Mouse (Mus musculus): ENCODE results near the gene Cpt1c. TPM values are rescaled to one million over a fixed set of nuclear protein-coding genes. Genes with fewer than 3 reads are reported as not detected.

Gene Cpt1c
- total and polyA plus RNA-seq, 2 experiments from 2014 or later: 49.6 to 73.1 TPM

- no peak overlapping the region for H3K4me2 ChIP-seq (ENCODE audit: low read depth)
- no peaks in the 10 kb centered on the region for H3K9me3 ChIP-seq (ENCODE audit: low read length)
- H3K36me3 ChIP-seq (ENCODE audit: insufficient read depth): peaks cover 67% of the 10 kb centered on the region
- no peaks in the 10 kb centered on the region for H3K27me3 ChIP-seq (ENCODE audit: insufficient read depth, low read length)
- H3K4me3 ChIP-seq (ENCODE audit: low read depth, low read length): no peak overlapping the region
- H3K4me1 ChIP-seq (ENCODE audit: insufficient read depth): no peaks in the 10 kb centered on the region
- DNase-seq (no peak), ATAC-seq (no peak)
- no peak overlapping the region for H3K9ac ChIP-seq
- TF ChIP-seq CTCF (IDR thresholded peaks at IDR 0.05; ENCODE audit: low read depth): no peak
- H3K27ac ChIP-seq (ENCODE audit: low read depth, low read length): no peak overlapping the region
- WGBS: 96% methylated on average over 13 of the region's 13 CpGs
These were observed 9.7 kb downstream of the Cpt1c start for GRCm38 (mm10) chr7:44964990-44965389.

GRCm38 (mm10) chr7:44962831-44963230, 11.8 kb downstream of the Cpt1c start:
- TF ChIP-seq CTCF (IDR thresholded peaks at IDR 0.05; ENCODE audit: low read depth): no peak
- Histone ChIP-seq H3K27me3 (ENCODE audit: insufficient read depth, low read length) (no peaks in the 10 kb centered on the region), H3K4me3 (ENCODE audit: low read depth, low read length) (no peak overlapping the region), H3K4me1 (ENCODE audit: insufficient read depth) (no peaks in the 10 kb centered on the region), H3K9me3 (ENCODE audit: low read length) (no peaks in the 10 kb centered on the region), H3K4me2 (ENCODE audit: low read depth) (no peak overlapping the region), H3K36me3 (ENCODE audit: insufficient read depth) (peaks cover 74% of the 10 kb centered on the region), H3K27ac (ENCODE audit: low read depth, low read length) (no peak overlapping the region), H3K9ac (no peak overlapping the region)
- DNase-seq (no peak), ATAC-seq (no peak)
- WGBS: 89% methylated on average over 5 of the region's 5 CpGs

GRCm38 (mm10) chr7:44962337-44962736, 12.3 kb downstream of the Cpt1c start:
- no peaks in the 10 kb centered on the region for H3K9me3 ChIP-seq (ENCODE audit: low read length)
- no peak overlapping the region for H3K27ac ChIP-seq (ENCODE audit: low read depth, low read length)
- no peak overlapping the region for H3K9ac ChIP-seq
- WGBS: 88% methylated on average over 8 of the region's 8 CpGs
- H3K27me3 ChIP-seq (ENCODE audit: insufficient read depth, low read length): no peaks in the 10 kb centered on the region
- no peak for TF ChIP-seq CTCF (IDR thresholded peaks at IDR 0.05; ENCODE audit: low read depth)
- H3K4me3 ChIP-seq (ENCODE audit: low read depth, low read length): no peak overlapping the region
- no peak for ATAC-seq
- DNase-seq: no peak
- H3K4me2 ChIP-seq (ENCODE audit: low read depth): no peak overlapping the region
- H3K36me3 ChIP-seq (ENCODE audit: insufficient read depth): peaks cover 71% of the 10 kb centered on the region
- H3K4me1 ChIP-seq (ENCODE audit: insufficient read depth): no peaks in the 10 kb centered on the region

- no peak overlapping the region for H3K4me3 ChIP-seq (ENCODE audit: low read depth, low read length)
- H3K4me2 ChIP-seq (ENCODE audit: low read depth): no peak overlapping the region
- H3K27ac ChIP-seq (ENCODE audit: low read depth, low read length): no peak overlapping the region
- no peak for DNase-seq
- TF ChIP-seq CTCF (IDR thresholded peaks at IDR 0.05; ENCODE audit: low read depth): no peak
- 95% methylated on average over 13 of the region's 13 CpGs for WGBS
- H3K4me1 ChIP-seq (ENCODE audit: insufficient read depth): no peaks in the 10 kb centered on the region
- peaks cover 57% of the 10 kb centered on the region for H3K36me3 ChIP-seq (ENCODE audit: insufficient read depth)
- H3K9me3 ChIP-seq (ENCODE audit: low read length): no peaks in the 10 kb centered on the region
- H3K9ac ChIP-seq: no peak overlapping the region
- ATAC-seq: no peak
- H3K27me3 ChIP-seq (ENCODE audit: insufficient read depth, low read length): no peaks in the 10 kb centered on the region
These were observed 14.1 kb downstream of the Cpt1c start for GRCm38 (mm10) chr7:44960512-44960910.

- WGBS: 94% methylated on average over 10 of the region's 10 CpGs
These were observed 14.7 kb downstream of the Cpt1c start for GRCm38 (mm10) chr7:44959874-44960511.

DNA sequence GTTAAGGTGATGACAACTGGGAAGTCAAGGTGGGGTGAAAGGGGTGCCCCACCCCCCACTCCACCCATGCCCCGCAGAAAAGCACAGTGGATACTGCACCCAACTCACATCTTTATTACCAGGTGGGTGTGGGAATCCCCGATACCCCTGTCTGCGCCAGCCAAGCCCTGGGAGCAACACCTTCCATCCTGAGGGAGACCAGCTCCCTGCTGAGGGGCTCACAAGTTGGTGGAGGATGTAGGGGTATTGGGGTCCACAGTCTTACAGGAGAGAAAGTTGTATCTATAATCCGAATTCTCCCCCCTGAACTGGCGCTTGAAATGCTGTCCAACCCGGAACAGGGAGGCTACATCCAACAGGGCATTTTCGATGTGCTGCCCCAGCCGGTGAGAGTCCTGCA, 15.4 kb downstream of the Cpt1c start:
- Histone ChIP-seq H3K36me3 (ENCODE audit: insufficient read depth) (peaks cover 49% of the 10 kb centered on the region), H3K4me1 (ENCODE audit: insufficient read depth) (no peaks in the 10 kb centered on the region), H3K4me3 (ENCODE audit: low read depth, low read length) (no peak overlapping the region), H3K27me3 (ENCODE audit: insufficient read depth, low read length) (no peaks in the 10 kb centered on the region), H3K4me2 (ENCODE audit: low read depth) (no peak overlapping the region), H3K9me3 (ENCODE audit: low read length) (no peaks in the 10 kb centered on the region), H3K27ac (ENCODE audit: low read depth, low read length) (no peak overlapping the region), H3K9ac (no peak overlapping the region)
- no peak for DNase-seq
- 92% methylated on average over 8 of the region's 8 CpGs for WGBS
- no peak for ATAC-seq
- no peak for TF ChIP-seq CTCF (IDR thresholded peaks at IDR 0.05; ENCODE audit: low read depth)

More at GRCm38 (mm10) chr7:44959874-44960511, 14.7 kb downstream of the Cpt1c start:
- no peak overlapping the region for H3K4me2 ChIP-seq (ENCODE audit: low read depth)
- no peak overlapping the region for H3K9ac ChIP-seq
- ATAC-seq (no peak), DNase-seq (no peak)
- no peak overlapping the region for H3K27ac ChIP-seq (ENCODE audit: low read depth, low read length)
- peaks cover 52% of the 10 kb centered on the region for H3K36me3 ChIP-seq (ENCODE audit: insufficient read depth)
- no peak overlapping the region for H3K4me3 ChIP-seq (ENCODE audit: low read depth, low read length)
- no peaks in the 10 kb centered on the region for H3K27me3 ChIP-seq (ENCODE audit: insufficient read depth, low read length)
- no peaks in the 10 kb centered on the region for H3K9me3 ChIP-seq (ENCODE audit: low read length)
- no peaks in the 10 kb centered on the region for H3K4me1 ChIP-seq (ENCODE audit: insufficient read depth)
- no peak for TF ChIP-seq CTCF (IDR thresholded peaks at IDR 0.05; ENCODE audit: low read depth)

DNA sequence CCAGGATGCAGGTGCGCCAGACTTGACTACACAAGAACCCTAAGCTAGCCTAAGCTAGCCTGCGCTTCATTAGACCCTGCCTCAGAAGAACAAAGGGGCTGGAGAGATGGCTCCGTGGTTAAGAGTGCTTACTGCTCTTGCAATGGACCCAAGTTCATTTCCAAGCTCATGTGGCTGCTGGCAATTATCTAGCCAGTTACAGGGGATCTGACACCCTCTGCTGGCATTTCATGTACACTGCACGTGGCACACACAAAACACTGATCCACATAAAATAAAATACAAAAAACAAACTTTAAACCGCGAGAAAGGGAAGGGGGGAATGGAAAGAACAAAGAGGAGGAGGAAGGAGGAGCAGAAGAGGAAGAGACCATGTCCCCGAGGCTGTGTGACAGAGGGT, 16.4 kb downstream of the Cpt1c start:
- Histone ChIP-seq H3K4me3 (ENCODE audit: low read depth, low read length) (no peak overlapping the region), H3K27me3 (ENCODE audit: insufficient read depth, low read length) (no peaks in the 10 kb centered on the region), H3K27ac (ENCODE audit: low read depth, low read length) (no peak overlapping the region), H3K36me3 (ENCODE audit: insufficient read depth) (peaks cover 40% of the 10 kb centered on the region), H3K9ac (no peak overlapping the region), H3K9me3 (ENCODE audit: low read length) (no peaks in the 10 kb centered on the region), H3K4me1 (ENCODE audit: insufficient read depth) (no peaks in the 10 kb centered on the region), H3K4me2 (ENCODE audit: low read depth) (no peak overlapping the region)
- ATAC-seq: peak; percentile 40; the same call in 1 of the 2 replicates
- DNase-seq: peak; percentile 63
- TF ChIP-seq CTCF (IDR thresholded peaks at IDR 0.05; ENCODE audit: low read depth): peak; percentile 75
- 52% methylated on average over 7 of the region's 7 CpGs for WGBS

All from forebrain, postnatal 0 days (tissue).